Mouse (Mus musculus): ENCODE measurements around the gene Gatd1. TPM values are rescaled to one million over a fixed set of nuclear protein-coding genes. Genes with fewer than 3 reads are reported as not detected.

The Gatd1 gene
- total and polyA plus RNA-seq, 3 experiments: 21.6 to 35.9 TPM; not detected in 1

DNA sequence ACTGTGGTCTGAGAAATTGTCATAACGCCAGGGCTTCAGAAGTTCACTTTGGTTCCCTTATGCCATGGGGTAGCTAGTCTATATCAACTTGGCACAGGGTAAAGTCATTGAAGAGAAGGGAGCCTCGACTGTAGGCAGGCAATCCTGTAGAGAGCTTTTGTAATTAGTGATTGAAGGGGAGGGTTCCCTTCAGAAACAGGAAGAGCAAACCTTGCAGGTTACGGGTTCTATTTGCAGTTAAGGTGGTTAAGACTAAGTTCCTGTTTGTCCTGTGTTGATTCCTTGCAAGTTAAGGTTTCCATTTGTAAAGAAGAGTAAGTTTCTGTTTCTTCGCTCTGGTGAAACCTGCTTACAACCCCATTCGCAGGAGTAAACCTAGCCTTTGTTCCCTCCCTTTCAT lies 44.0 kb downstream of the Gatd1 start:
- Histone ChIP-seq H3K27me3 (ENCODE audit: control insufficient read depth in 1 of 2, insufficient read depth in 2 of 2, low read length in 2 of 2) (no peaks in the 10 kb centered on the region), H3K9me3 (replicated peaks; ENCODE audit: insufficient read depth, low read length) (no peaks in the 10 kb centered on the region), H3K9ac (ENCODE audit: control insufficient read depth, low read depth, low read length, poor library complexity, severe bottlenecking) (no peak overlapping the region), H3K4me1 (ENCODE audit: control insufficient read depth in 1 of 2, insufficient read depth in 2 of 2, low read length in 2 of 2) (peaks cover 11 to 24% of the 10 kb centered on the region in 2 experiments), H3K4me3 (ENCODE audit: control insufficient read depth in 1 of 2, insufficient read depth in 1 of 2, low read depth in 2 of 2, low read length in 2 of 2) (peak overlapping the region in 1 of 2 experiments; percentile 11; a peak in 1 of 4 replicates), H3K79me2 (ENCODE audit: control insufficient read depth, insufficient read depth, low read length, poor library complexity) (no peaks in the 10 kb centered on the region), H3K36me3 (ENCODE audit: control insufficient read depth in 1 of 2, insufficient read depth in 2 of 2, low read length in 2 of 2) (peaks cover 0 to 20% of the 10 kb centered on the region in 2 experiments; a peak in 2 of 4 replicates), H3K27ac (ENCODE audit: control insufficient read depth, low read depth, low read length) (0 out of 2 replicates have a peak overlapping the region, but pooled peaks have one; percentile 20)
- DNase-seq (ENCODE audit: low read depth, low spot score): peak; percentile 62
- TF ChIP-seq ELF1 (IDR thresholded peaks at IDR 0.05; ENCODE audit: low read depth, low read length) (peak; percentile 54), NELFE (IDR thresholded peaks at IDR 0.05; ENCODE audit: low read depth, low read length) (peak; percentile 43; the same call in 1 of the 2 replicates), ZMIZ1 (IDR thresholded peaks at IDR 0.05; ENCODE audit: low read depth, low read length) (no peak), RCOR1 (IDR thresholded peaks at IDR 0.05; ENCODE audit: low read depth, low read length) (0 out of 2 replicates have a peak, but pooled peaks have one; percentile 36), MAX (IDR thresholded peaks at IDR 0.05; ENCODE audit: low read length) (peak; percentile 35; the same call in 1 of the 2 replicates), EP300 (IDR thresholded peaks at IDR 0.05; ENCODE audit: low read depth in 1 of 2, low read length in 2 of 2) (peak; percentile 18 to 31; a peak in 2 of 4 replicates), KAT2A (conservative IDR thresholded peaks at IDR 0.05; ENCODE audit: low read depth, low read length) (no peak), CHD1 (IDR thresholded peaks at IDR 0.05; ENCODE audit: low read depth, low read length) (0 out of 2 replicates have a peak, but pooled peaks have one; percentile 43), TAL1 (IDR thresholded peaks at IDR 0.05; ENCODE audit: low read length) (no peak), ZKSCAN1 (IDR thresholded peaks at IDR 0.05; ENCODE audit: low read depth, low read length) (no peak), POLR2AphosphoS5 (IDR thresholded peaks at IDR 0.05; ENCODE audit: borderline replicate concordance, low read depth, low read length) (no peak), BHLHE40 (IDR thresholded peaks at IDR 0.05; ENCODE audit: borderline replicate concordance, low read depth, low read length) (no peak), ETS1 (IDR thresholded peaks at IDR 0.05; ENCODE audit: low read depth, low read length) (0 out of 2 replicates have a peak, but pooled peaks have one; percentile 34), SIN3A (IDR thresholded peaks at IDR 0.05; ENCODE audit: low read length) (peak; percentile 45; the same call in 1 of the 2 replicates)

DNA sequence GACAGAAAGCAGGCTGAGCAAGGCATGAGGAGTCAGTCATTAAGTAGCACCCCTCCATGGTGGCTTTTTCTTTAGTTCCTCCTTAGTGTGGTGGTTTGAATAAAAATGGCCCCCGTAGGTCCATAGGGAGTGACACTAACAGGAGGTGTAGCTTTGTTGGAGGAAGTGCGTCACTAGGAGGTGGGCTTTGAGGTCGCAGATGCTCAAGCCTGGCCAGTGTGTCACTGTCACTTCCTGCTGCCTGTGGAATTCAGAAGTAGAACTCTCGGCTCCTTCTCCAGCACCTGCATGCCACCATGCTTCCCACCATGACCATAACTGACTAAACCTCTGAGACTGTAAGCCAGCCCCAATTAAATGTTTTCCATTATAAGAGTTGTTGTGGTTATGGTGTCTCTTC lies 46.6 kb downstream of the Gatd1 start:
- Histone ChIP-seq H3K36me3 (ENCODE audit: control insufficient read depth in 1 of 2, insufficient read depth in 2 of 2, low read length in 2 of 2) (peaks cover 0 to 31% of the 10 kb centered on the region in 2 experiments; a peak in 2 of 4 replicates), H3K4me1 (ENCODE audit: control insufficient read depth in 1 of 2, insufficient read depth in 2 of 2, low read length in 2 of 2) (peaks cover 19 to 35% of the 10 kb centered on the region in 2 experiments), H3K27me3 (ENCODE audit: control insufficient read depth in 1 of 2, insufficient read depth in 2 of 2, low read length in 2 of 2) (no peaks in the 10 kb centered on the region), H3K9me3 (replicated peaks; ENCODE audit: insufficient read depth, low read length) (no peaks in the 10 kb centered on the region), H3K79me2 (ENCODE audit: control insufficient read depth, insufficient read depth, low read length, poor library complexity) (no peaks in the 10 kb centered on the region), H3K27ac (ENCODE audit: control insufficient read depth, low read depth, low read length) (no peak overlapping the region), H3K4me3 (ENCODE audit: control insufficient read depth in 1 of 2, insufficient read depth in 1 of 2, low read depth in 2 of 2, low read length in 2 of 2) (no peak overlapping the region), H3K9ac (ENCODE audit: control insufficient read depth, low read depth, low read length, poor library complexity, severe bottlenecking) (no peak overlapping the region)
- no peak for TF ChIP-seq NRF1 (IDR thresholded peaks at IDR 0.05; ENCODE audit: insufficient read depth, low read depth, low read length, poor library complexity, severe bottlenecking)
- no peak for TF ChIP-seq RCOR1 (IDR thresholded peaks at IDR 0.05; ENCODE audit: low read depth, low read length)
- no peak for TF ChIP-seq ZC3H11A (IDR thresholded peaks at IDR 0.05; ENCODE audit: low read depth, low read length)
- DNase-seq (ENCODE audit: low read depth, low spot score): peak; percentile 24
